Mouse (Mus musculus) fat pad, adult 2 months (tissue): ENCODE results near the gene Pgm2.

Experiments
- DNase-seq: peaks from one replicate; pipeline ENCODE4 v3.0.0-alpha.2; 2011; ENCODE audit warnings: low read depth, low spot score; ENCODE audit errors: extremely low read depth

Pgm2 gene

GRCm38 (mm10) chr5:64173302-64173701 is 80.6 kb downstream of the Pgm2 start:
- no peak for DNase-seq

GRCm38 (mm10) chr5:64174429-64174935 is 81.7 kb downstream of the Pgm2 start:
- DNase-seq: no peak
